Mouse (Mus musculus) midbrain, embryonic 13.5 days (tissue): Measurements from ENCODE around the gene Polr2a. TPM values are rescaled to one million over a fixed set of nuclear protein-coding genes. Genes with fewer than 3 reads are reported as not detected.
"Not testable (repeated sequence)": the region's sequence is repeated elsewhere in the genome, so short reads cannot be mapped to it uniquely, and the experiment has no call there.

Experiments
- ATAC-seq: fragments of 200-750 bp; cut with Nextera tagmentation; 2 replicates; pipeline ENCODE4 v1.8.0; 2017; ENCODE audit warnings: mild to moderate bottlenecking, moderate TSS enrichment, moderate library complexity
- H3K27ac ChIP-seq: fragments of 300-500 bp; sonication (generic); 2 replicates; pipeline ENCODE4 v1.5.1; 2015; ENCODE audit warnings: inconsistent platforms, mild to moderate bottlenecking, moderate library complexity
- H3K27me3 ChIP-seq: fragments of 300-500 bp; sonication (generic); 2 replicates; pipeline ENCODE4 v1.6.1; 2015; ENCODE audit warnings: mild to moderate bottlenecking, inconsistent platforms
- H3K36me3 ChIP-seq: fragments of 300-500 bp; sonication (generic); 2 replicates; pipeline ENCODE4 v1.6.1; 2015; ENCODE audit warnings: mild to moderate bottlenecking, inconsistent platforms
- H3K4me1 ChIP-seq: fragments of 300-500 bp; sonication (generic); replicated peaks from 2 replicates; pipeline ENCODE4 v1.6.1; 2015; ENCODE audit warnings: inconsistent platforms
- H3K4me2 ChIP-seq: fragments of 300-500 bp; sonication (generic); replicated peaks from 2 replicates; pipeline ENCODE4 v1.6.1; 2015; ENCODE audit warnings: moderate library complexity, mild to moderate bottlenecking, inconsistent platforms
- H3K4me3 ChIP-seq: fragments of 300-500 bp; sonication (generic); replicated peaks from 2 replicates; pipeline ENCODE4 v1.5.1; 2015; ENCODE audit warnings: mild to moderate bottlenecking, inconsistent platforms
- H3K9ac ChIP-seq: fragments of 300-500 bp; sonication (generic); replicated peaks from 2 replicates; pipeline ENCODE4 v1.6.1; 2015; ENCODE audit warnings: mild to moderate bottlenecking, inconsistent platforms
- H3K9me3 ChIP-seq: fragments of 300-500 bp; sonication (generic); 2 replicates; pipeline ENCODE4 v1.6.1; 2016; ENCODE audit warnings: mild to moderate bottlenecking, inconsistent platforms
- whole genome bisulfite sequencing: fragments of 180-500 bp; shearing (Covaris S2); methylation state at CpG from one replicate; pipeline ENCODE4 v1.1.7; 2015; 5-methylcytosine and 5-hydroxymethylcytosine counted together
- polyA plus RNA-seq: library from polyadenylated mRNA; unstranded; fragments of >200 nt; fragmentation: Nextera tagmentation; extraction: Ambion mirVana; gene quantifications from 2 replicates; pipeline ENCODE4 v1.2.1, GENCODE M21; 2015

The Polr2a gene
- polyA plus RNA-seq, 1 experiment from 2014 or later: 24.9 TPM

DNA sequence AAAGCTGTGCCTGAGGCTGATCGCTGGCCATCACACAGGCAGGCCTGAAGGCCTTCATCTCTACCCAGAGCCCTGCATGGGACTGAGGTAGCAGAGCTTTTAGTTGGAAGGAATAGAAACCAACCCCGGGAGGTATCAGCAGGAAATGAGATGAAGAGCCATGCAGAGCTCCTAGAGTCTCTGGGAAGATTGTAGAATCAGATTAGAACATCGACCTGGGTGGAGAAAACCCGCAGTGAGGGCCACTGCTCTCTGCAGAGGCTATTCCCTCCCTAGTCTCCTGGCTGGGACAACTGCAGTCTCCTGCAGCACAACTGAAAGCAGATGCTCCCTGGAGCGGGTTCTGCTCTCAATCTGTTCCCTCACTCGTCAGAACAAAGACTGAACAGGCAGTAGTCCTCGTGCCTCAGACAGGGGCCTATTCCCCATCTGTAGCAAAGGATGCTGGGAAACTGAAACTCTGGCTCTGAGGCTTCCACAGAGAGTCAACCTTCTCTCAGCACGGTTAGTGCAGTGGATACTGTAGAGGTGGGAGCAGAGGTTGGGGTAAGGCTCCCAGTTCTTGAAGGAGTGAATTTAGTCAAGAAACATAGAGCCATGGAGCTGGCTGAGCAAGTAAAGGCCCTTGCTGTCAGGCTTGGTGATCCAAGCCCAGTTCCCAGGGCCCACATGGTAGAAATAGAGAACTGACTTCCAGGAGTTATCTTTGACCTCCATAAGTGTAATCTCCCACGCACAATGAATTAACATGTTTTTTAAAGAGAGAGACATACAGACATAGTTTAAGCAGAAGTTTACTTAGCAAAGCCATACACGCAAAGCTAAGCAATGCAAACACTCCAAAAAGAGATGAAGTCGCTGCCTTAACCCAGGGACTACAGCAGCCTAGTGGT lies 48.6 kb downstream of the Polr2a start:
- no peak overlapping the region for H3K4me2 ChIP-seq
- H3K36me3 ChIP-seq: no peaks in the 10 kb centered on the region
- H3K4me1 ChIP-seq: no peaks in the 10 kb centered on the region
- no peak overlapping the region for H3K27ac ChIP-seq
- no peaks in the 10 kb centered on the region for H3K27me3 ChIP-seq
- H3K9me3 ChIP-seq: no peaks in the 10 kb centered on the region
- no peak for ATAC-seq
- no peak overlapping the region for H3K4me3 ChIP-seq
- 55% methylated on average over 11 of the region's 11 CpGs for WGBS
- H3K9ac ChIP-seq: no peak overlapping the region

DNA sequence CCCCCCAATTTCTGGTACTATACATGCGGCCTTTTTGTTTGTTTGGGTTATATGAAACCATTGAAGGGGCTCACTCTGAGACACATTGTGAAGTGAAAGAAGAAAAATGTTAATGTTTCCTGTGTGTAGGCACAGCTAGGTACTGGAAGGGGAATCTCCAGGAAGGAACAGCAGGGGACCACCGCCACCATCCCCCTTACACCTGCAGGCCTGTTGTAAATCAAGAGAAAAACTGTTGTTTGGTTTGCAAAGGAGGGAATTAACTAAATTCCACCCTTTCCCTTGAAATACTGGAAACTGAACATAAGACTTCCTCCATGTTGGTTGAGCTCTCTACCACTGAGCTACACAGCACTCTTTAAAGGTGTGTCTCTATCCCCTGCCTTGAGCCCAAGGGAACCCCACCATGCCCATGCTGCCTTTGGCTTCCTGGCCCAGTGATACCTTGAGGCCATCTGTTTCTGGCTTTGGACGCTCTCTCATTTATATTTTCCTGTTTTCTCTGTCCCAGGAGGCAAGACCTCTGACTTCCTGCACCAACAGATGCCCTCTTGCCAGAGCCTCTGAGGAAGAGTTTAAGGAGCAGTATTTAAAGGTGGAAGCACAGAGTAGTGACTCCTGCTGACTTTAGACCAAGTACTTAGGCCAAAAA lies 49.7 kb downstream of the Polr2a start:
- H3K36me3 ChIP-seq: no peaks in the 10 kb centered on the region
- H3K9me3 ChIP-seq: no peaks in the 10 kb centered on the region
- ATAC-seq: no peak
- no peak overlapping the region for H3K4me3 ChIP-seq
- H3K4me1 ChIP-seq: no peaks in the 10 kb centered on the region
- 92% methylated on average over 3 of the region's 3 CpGs for WGBS
- H3K27ac ChIP-seq: no peak overlapping the region
- no peak overlapping the region for H3K4me2 ChIP-seq
- no peaks in the 10 kb centered on the region for H3K27me3 ChIP-seq
- H3K9ac ChIP-seq: no peak overlapping the region

DNA sequence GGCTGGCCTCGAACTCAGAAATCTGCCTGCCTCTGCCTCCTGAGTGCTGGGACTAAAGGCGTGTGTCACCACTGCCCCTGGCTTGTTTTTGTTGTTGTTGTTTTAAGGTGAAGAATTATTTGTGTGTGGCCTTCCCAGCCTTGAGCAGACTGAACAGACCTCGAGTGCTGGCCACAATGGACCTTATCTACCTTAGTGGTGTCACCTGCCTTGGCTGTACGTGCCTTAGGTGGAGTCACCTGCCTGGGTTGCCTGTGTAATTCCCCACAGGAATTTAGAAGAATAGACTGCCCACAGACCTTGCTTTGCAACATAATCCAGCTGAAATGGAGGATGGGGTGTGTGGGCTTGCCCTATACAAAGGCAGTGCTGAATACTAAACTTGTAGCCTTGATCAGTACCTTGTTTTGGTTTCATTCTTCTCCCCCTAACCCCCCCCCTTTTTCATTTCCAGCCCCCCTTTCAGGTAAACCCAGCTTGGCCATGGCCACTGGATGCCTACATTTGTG lies 50.5 kb downstream of the Polr2a start:
- Histone ChIP-seq H3K9ac (no peak overlapping the region), H3K27me3 (no peaks in the 10 kb centered on the region), H3K4me3 (no peak overlapping the region), H3K4me1 (no peaks in the 10 kb centered on the region), H3K4me2 (no peak overlapping the region), H3K27ac (no peak overlapping the region), H3K9me3 (no peaks in the 10 kb centered on the region), H3K36me3 (no peaks in the 10 kb centered on the region)
- WGBS: 82% methylated on average over 4 of the region's 4 CpGs
- no peak for ATAC-seq

GRCm38 (mm10) chr11:69707480-69707847 lies 51.0 kb downstream of the Polr2a start:
- H3K4me1 ChIP-seq: no peaks in the 10 kb centered on the region
- no peak overlapping the region for H3K4me3 ChIP-seq
- ATAC-seq: no peak
- no peaks in the 10 kb centered on the region for H3K36me3 ChIP-seq
- no peak overlapping the region for H3K4me2 ChIP-seq
- 92% methylated on average over 4 of the region's 4 CpGs for WGBS
- H3K27me3 ChIP-seq: no peaks in the 10 kb centered on the region
- H3K27ac ChIP-seq: no peak overlapping the region
- H3K9me3 ChIP-seq: no peaks in the 10 kb centered on the region
- H3K9ac ChIP-seq: no peak overlapping the region

DNA sequence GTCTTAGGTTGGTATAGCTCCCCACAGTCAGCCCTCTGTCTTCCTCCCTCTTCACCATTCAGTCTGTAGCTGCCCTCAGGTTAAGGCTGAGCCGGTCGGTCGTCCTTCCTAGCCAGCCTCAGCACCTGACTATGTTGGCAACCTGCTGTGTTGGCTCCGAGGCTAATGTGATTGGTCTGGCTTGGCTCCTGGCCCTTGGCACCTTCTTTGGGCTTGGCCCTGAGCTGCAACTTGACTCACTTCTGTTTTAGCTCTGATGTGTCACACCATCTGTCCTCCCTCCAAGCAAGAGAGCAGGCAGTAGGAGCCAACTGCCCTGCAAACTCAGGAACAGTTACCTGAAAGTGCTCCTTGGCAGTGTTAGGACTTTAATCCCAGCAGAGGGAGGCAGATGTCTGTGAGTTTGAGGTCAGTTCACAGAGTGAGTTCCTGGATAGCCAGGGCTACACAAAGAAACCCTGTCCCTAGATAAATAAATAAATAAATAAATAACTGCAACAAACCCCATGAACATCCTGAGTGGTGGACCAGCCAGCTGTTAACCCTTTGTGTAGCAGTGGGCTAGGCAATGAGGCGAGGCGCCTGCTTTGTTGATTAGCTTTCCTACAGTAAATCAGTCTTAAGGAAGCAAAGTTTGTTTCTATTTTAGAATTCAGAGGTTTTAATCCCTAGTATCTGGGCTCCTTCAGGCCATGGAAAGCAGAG lies 51.5 kb downstream of the Polr2a start:
- no peak overlapping the region for H3K27ac ChIP-seq
- 51% methylated on average over 6 of the region's 6 CpGs for WGBS

GRCm38 (mm10) chr11:69704613-69705010 lies 53.8 kb downstream of the Polr2a start:
- Histone ChIP-seq H3K27ac (no peak overlapping the region), H3K36me3 (no peaks in the 10 kb centered on the region), H3K4me3 (no peak overlapping the region), H3K27me3 (no peaks in the 10 kb centered on the region), H3K4me1 (no peaks in the 10 kb centered on the region), H3K9me3 (no peaks in the 10 kb centered on the region), H3K4me2 (no peak overlapping the region), H3K9ac (no peak overlapping the region)
- no peak for ATAC-seq
- 62% methylated on average over 2 of the region's 2 CpGs for WGBS

More for the DNA sequence above, 51.5 kb downstream of the Polr2a start:
- H3K4me2 ChIP-seq: no peak overlapping the region
- H3K4me1 ChIP-seq: no peaks in the 10 kb centered on the region
- no peak overlapping the region for H3K4me3 ChIP-seq
- no peaks in the 10 kb centered on the region for H3K9me3 ChIP-seq
- ATAC-seq: no peak
- H3K27me3 ChIP-seq: no peaks in the 10 kb centered on the region
- H3K36me3 ChIP-seq: no peaks in the 10 kb centered on the region
- H3K9ac ChIP-seq: no peak overlapping the region

DNA sequence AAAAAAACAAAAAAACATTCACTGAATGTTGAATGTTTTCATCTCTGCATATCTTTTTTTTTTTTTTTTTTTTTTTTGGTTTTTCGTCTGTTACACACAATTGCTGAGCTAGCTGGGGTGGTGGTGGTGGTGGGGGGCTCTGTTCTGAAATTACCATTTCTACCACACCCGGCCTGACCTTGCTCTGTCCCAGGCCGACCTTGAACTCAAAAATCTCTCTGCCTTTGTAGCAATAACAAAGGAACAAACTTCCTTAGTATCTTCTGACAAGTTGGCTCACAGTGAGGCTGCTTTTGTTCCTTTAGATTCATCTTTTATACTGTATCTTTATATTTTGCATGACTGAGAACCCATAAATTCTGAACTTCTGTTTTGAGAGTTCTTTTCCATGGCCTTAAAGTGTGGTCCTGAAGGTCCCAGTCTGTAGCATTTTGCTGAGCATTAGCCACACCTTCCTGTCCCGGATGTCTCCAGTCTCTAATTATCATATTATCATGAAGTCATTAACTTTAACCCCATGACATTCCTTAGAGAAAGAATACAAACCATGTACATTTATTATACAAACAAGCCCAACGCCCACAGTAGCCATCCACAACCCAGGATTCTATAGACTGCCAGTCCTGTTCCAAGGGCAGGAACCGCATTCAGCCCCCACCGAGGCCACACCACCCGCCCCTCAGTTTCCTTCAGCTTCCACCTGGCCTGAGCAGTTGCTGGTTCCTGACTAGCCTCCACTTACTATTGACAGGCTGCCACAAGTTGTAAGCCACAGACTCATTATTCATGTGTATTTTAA lies 54.4 kb downstream of the Polr2a start:
- Histone ChIP-seq H3K4me3 (no peak overlapping the region), H3K36me3 (no peaks in the 10 kb centered on the region), H3K27ac (no peak overlapping the region), H3K4me2 (no peak overlapping the region), H3K27me3 (no peaks in the 10 kb centered on the region), H3K9me3 (no peaks in the 10 kb centered on the region), H3K4me1 (no peaks in the 10 kb centered on the region), H3K9ac (no peak overlapping the region)
- 74% methylated on average over 8 of the region's 8 CpGs for WGBS
- ATAC-seq: no peak

GRCm38 (mm10) chr11:69703381-69703780 lies 55.1 kb downstream of the Polr2a start:
- 78% methylated on average over 3 of the region's 3 CpGs for WGBS
- not testable (repeated sequence) for H3K27me3 ChIP-seq, H3K4me1 ChIP-seq, H3K9me3 ChIP-seq, H3K4me2 ChIP-seq, H3K27ac ChIP-seq, H3K9ac ChIP-seq, H3K36me3 ChIP-seq, ATAC-seq, H3K4me3 ChIP-seq

DNA sequence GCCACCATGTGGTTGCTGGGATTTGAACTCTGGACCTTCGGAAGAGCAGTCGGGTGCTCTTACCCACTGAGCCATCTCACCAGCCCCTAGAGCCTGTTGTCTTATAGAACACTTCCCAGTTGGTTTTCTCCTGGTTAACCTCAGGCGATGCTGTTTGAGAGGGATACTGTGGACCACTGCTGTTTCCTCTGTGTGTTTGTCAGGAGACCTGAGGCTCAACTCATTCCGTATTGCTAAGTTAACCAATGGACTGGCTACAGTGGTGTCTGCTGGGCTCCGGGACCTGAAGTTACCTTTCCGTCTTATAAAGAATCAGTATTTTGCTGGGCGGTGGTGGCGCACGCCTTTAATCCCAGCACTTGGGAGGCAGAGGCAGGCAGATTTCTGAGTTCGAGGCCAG lies 55.6 kb downstream of the Polr2a start:
- not testable (repeated sequence) for H3K27me3 ChIP-seq, H3K4me2 ChIP-seq, H3K9me3 ChIP-seq, H3K27ac ChIP-seq, ATAC-seq, H3K4me3 ChIP-seq, H3K4me1 ChIP-seq, H3K36me3 ChIP-seq, H3K9ac ChIP-seq
- 94% methylated on average over 10 of the region's 10 CpGs for WGBS

- H3K4me2 ChIP-seq: no peak overlapping the region
- 0 out of 2 replicates have a peak, but pooled peaks cover 8% of the 10 kb centered on the region for H3K27me3 ChIP-seq
- ATAC-seq: no peak
- no peak overlapping the region for H3K4me3 ChIP-seq
- H3K9me3 ChIP-seq: no peaks in the 10 kb centered on the region
- H3K4me1 ChIP-seq: peaks cover 13% of the 10 kb centered on the region
- no peak overlapping the region for H3K27ac ChIP-seq
- no peak overlapping the region for H3K9ac ChIP-seq
- no peaks in the 10 kb centered on the region for H3K36me3 ChIP-seq
- 79% methylated on average over 1 of the region's 1 CpGs for WGBS
Measured at GRCm38 (mm10) chr11:69699595-69699994, 58.8 kb downstream of the Polr2a start.

DNA sequence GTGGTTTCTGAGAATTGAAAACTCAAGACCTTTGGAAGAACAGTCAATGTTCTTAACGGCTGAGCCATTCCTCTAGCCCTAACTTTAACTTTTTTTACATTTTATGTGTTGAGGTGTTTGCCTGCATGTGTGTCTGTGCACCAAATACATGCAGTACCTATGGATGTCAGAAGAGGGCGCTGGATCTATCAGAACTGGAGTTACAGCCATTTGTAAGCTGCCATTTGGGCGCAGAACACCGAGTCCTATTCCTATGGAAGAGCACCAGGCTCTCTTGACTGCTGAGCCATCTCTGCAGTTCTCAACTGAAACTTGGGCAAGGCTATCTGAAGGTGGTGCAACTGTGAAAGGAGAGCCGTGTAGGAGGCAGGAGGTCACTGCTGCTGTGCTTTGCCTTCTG lies 59.9 kb downstream of the Polr2a start:
- no peak overlapping the region for H3K4me3 ChIP-seq
- no peak for ATAC-seq
- WGBS: 74% methylated on average over 5 of the region's 5 CpGs
- H3K4me2 ChIP-seq: no peak overlapping the region
- no peaks in the 10 kb centered on the region for H3K36me3 ChIP-seq
- 0 out of 2 replicates have a peak, but pooled peaks cover 8% of the 10 kb centered on the region for H3K27me3 ChIP-seq
- no peak overlapping the region for H3K27ac ChIP-seq
- H3K9ac ChIP-seq: no peak overlapping the region
- H3K4me1 ChIP-seq: peaks cover 13% of the 10 kb centered on the region
- no peaks in the 10 kb centered on the region for H3K9me3 ChIP-seq
